Mouse (Mus musculus) G1E (cell line): Measurements from ENCODE around the gene Rfx8.

Experiments
- CTCF ChIP-seq: IDR thresholded peaks from 2 replicates; pipeline ENCODE4 v1.5.1; 2012; ENCODE audit warnings: low read depth, low read length, inconsistent platforms, mixed read lengths
- GATA1 ChIP-seq: IDR thresholded peaks from 2 replicates; pipeline ENCODE4 v1.6.1; 2012; ENCODE audit warnings: borderline replicate concordance, low read length, inconsistent platforms, mixed read lengths
- GATA2 ChIP-seq: IDR thresholded peaks from 2 replicates; pipeline ENCODE4 v1.6.1; 2012; ENCODE audit warnings: low read depth, low read length, inconsistent platforms, borderline replicate concordance

- TF ChIP-seq CTCF, result no peak
- no peak for TF ChIP-seq GATA2
- TF ChIP-seq GATA1, result no peak
Measured at GRCm38 (mm10) chr1:39702216-39703046, 18.4 kb downstream of the Rfx8 start.
